Mouse (Mus musculus): Measurements from ENCODE around the gene Ephb2. TPM values are rescaled to one million over a fixed set of nuclear protein-coding genes. Genes with fewer than 3 reads are reported as not detected.
A peak's percentile ranks its signal among the peaks of the same experiment; 100 is the strongest.

Gene Ephb2
- polyA plus RNA-seq, 1 experiment, result 15.1 TPM

DNA sequence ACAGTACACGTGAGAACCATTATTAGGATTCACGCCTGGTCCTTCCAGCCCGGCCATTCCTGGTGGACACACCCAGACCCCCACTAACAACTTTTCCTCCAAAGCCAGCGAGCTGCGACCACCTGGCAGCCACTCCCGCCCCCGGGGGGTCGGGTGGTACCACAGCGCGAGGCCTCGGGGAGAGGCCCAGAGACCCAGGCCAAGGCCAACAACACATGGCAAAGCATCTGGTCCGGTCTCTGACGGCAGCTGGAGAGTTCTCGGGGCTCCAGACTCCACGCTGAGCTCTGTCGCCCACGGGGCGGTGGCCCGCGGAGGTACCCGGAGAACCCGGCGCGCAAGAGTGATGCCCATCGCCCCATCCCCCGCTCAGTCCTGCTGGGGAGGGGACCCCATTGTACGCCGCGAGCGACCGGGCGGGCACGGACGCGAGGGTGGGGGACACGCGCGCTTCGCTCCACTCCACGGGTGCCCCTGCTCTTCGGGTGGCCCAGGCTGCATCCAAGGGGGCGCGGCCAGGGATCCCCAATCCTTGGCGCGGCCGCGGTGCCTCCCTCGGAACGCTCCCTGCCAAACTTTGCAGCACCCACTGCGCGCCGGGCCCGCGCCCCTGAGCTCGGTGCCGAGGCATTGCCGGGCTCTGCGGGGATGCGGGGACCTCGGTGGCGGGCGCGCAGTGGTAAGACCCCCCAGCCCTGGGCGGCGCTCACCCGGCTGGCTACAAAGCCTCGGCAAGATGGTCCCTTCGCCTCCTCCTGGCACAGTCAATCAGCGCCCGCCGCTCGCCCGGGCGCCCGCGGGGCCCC is 770 bp downstream of the Ephb2 start:
- H3K4me1 ChIP-seq (ENCODE audit: control insufficient read depth, insufficient read depth, low read length), result peaks cover 7% of the 10 kb centered on the region
- H3K27me3 ChIP-seq (ENCODE audit: control insufficient read depth, insufficient read depth, low read length, poor library complexity, severe bottlenecking), result no peaks in the 10 kb centered on the region
- TF ChIP-seq CTCF (IDR thresholded peaks at IDR 0.05; ENCODE audit: low read depth, low read length), result no peak
- no peak for TF ChIP-seq POLR2A (IDR thresholded peaks at IDR 0.05; ENCODE audit: insufficient read depth, low read length)
- no peak for TF ChIP-seq EP300 (IDR thresholded peaks at IDR 0.05; ENCODE audit: insufficient read depth, low read depth, low read length)

DNA sequence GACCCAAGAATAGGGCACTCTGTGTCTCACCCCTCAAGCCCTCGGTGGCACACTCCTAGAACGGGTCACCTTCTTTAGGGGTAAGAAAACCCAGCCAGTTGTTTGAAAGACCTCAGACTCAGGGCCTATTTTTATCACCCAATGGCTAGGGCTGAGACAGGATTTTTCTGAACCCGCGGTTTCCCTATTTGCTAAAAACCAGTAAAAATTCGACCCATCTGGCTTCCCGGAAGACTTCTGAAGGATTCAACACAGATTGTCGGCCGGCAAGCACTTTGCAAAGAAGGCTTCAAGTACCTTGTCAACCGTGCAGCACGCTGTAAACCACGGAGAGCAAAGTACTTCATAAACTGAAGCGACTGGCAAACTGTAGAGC is 1.4 kb downstream of the Ephb2 start:
- no peak overlapping the region for H3K27ac ChIP-seq (ENCODE audit: insufficient read depth, low read length)

More for the DNA sequence above, 770 bp downstream of the Ephb2 start:
- H3K27ac ChIP-seq (ENCODE audit: insufficient read depth, low read length), result no peak overlapping the region
- no peaks in the 10 kb centered on the region for H3K36me3 ChIP-seq (ENCODE audit: control insufficient read depth, insufficient read depth, low read length, poor library complexity, severe bottlenecking)
- peak overlapping the region; percentile 63 for H3K4me3 ChIP-seq (ENCODE audit: low read depth, low read length)
- no peaks in the 10 kb centered on the region for H3K9me3 ChIP-seq (replicated peaks; ENCODE audit: control insufficient read depth, insufficient read depth, low read length, poor library complexity, severe bottlenecking)
- H3K9ac ChIP-seq (ENCODE audit: low read depth, poor library complexity, severe bottlenecking), result peak overlapping the region; percentile 82

DNA sequence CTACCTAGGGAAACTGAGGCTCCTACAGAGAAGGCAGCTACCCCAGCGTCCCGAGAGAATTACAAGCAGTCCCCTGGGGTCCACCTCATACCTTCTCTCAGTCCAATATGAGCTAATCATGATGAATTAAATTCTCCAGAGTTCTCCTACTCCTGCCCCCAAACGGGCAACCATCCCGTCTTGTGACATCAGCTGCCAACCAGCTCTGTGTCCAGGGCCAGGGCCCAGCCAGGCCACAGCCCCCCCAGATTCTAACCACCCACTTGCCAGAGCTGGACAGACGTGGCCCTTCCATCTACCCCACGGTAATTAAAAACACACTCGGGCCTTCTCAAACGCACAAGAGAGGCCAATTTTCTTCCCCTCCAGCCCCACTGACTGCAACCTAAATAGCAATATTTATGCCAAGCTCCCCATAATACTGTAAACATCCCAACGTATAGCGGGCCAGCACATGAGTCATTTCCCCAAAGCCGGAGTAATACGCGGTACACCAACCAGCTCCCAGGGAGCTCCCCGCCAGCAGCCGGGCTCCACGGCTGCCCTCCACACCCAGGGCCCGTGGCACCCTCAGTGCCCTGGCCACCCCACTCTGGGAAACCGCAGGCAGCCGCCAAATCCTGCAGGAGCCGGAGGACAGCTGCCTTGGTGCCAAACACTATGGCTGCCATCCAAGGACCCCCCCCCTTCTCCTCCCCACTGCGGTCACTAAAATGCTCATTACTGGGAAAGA is 2.0 kb downstream of the Ephb2 start:
- no peak overlapping the region for H3K4me3 ChIP-seq (ENCODE audit: low read depth, low read length)
- no peak for TF ChIP-seq EP300 (IDR thresholded peaks at IDR 0.05; ENCODE audit: insufficient read depth, low read depth, low read length)
- TF ChIP-seq CTCF (IDR thresholded peaks at IDR 0.05; ENCODE audit: low read depth, low read length), result no peak
- no peak for TF ChIP-seq POLR2A (IDR thresholded peaks at IDR 0.05; ENCODE audit: insufficient read depth, low read length)
- no peak overlapping the region for H3K27ac ChIP-seq (ENCODE audit: insufficient read depth, low read length)
- H3K4me1 ChIP-seq (ENCODE audit: control insufficient read depth, insufficient read depth, low read length), result peaks cover 11% of the 10 kb centered on the region
- no peaks in the 10 kb centered on the region for H3K36me3 ChIP-seq (ENCODE audit: control insufficient read depth, insufficient read depth, low read length, poor library complexity, severe bottlenecking)
- H3K9me3 ChIP-seq (replicated peaks; ENCODE audit: control insufficient read depth, insufficient read depth, low read length, poor library complexity, severe bottlenecking), result no peaks in the 10 kb centered on the region
- 0 out of 2 replicates have a peak overlapping the region, but pooled peaks have one; percentile 12 for H3K9ac ChIP-seq (ENCODE audit: low read depth, poor library complexity, severe bottlenecking)
- H3K27me3 ChIP-seq (ENCODE audit: control insufficient read depth, insufficient read depth, low read length, poor library complexity, severe bottlenecking), result no peaks in the 10 kb centered on the region

More for the DNA sequence above, 1.4 kb downstream of the Ephb2 start:
- Histone ChIP-seq H3K4me1 (ENCODE audit: control insufficient read depth, insufficient read depth, low read length) (peaks cover 11% of the 10 kb centered on the region), H3K4me3 (ENCODE audit: low read depth, low read length) (peak overlapping the region; percentile 63), H3K36me3 (ENCODE audit: control insufficient read depth, insufficient read depth, low read length, poor library complexity, severe bottlenecking) (no peaks in the 10 kb centered on the region), H3K9ac (ENCODE audit: low read depth, poor library complexity, severe bottlenecking) (peak overlapping the region; percentile 82), H3K9me3 (replicated peaks; ENCODE audit: control insufficient read depth, insufficient read depth, low read length, poor library complexity, severe bottlenecking) (no peaks in the 10 kb centered on the region), H3K27me3 (ENCODE audit: control insufficient read depth, insufficient read depth, low read length, poor library complexity, severe bottlenecking) (no peaks in the 10 kb centered on the region)
- TF ChIP-seq POLR2A (IDR thresholded peaks at IDR 0.05; ENCODE audit: insufficient read depth, low read length) (no peak), EP300 (IDR thresholded peaks at IDR 0.05; ENCODE audit: insufficient read depth, low read depth, low read length) (no peak), CTCF (IDR thresholded peaks at IDR 0.05; ENCODE audit: low read depth, low read length) (no peak)

- Histone ChIP-seq H3K27ac (ENCODE audit: insufficient read depth, low read length) (no peak overlapping the region), H3K9ac (ENCODE audit: low read depth, poor library complexity, severe bottlenecking) (no peak overlapping the region), H3K4me3 (ENCODE audit: low read depth, low read length) (no peak overlapping the region), H3K4me1 (ENCODE audit: control insufficient read depth, insufficient read depth, low read length) (peaks cover 14% of the 10 kb centered on the region), H3K27me3 (ENCODE audit: control insufficient read depth, insufficient read depth, low read length, poor library complexity, severe bottlenecking) (no peaks in the 10 kb centered on the region), H3K36me3 (ENCODE audit: control insufficient read depth, insufficient read depth, low read length, poor library complexity, severe bottlenecking) (no peaks in the 10 kb centered on the region), H3K9me3 (replicated peaks; ENCODE audit: control insufficient read depth, insufficient read depth, low read length, poor library complexity, severe bottlenecking) (no peaks in the 10 kb centered on the region)
- TF ChIP-seq POLR2A (IDR thresholded peaks at IDR 0.05; ENCODE audit: insufficient read depth, low read length) (no peak), CTCF (IDR thresholded peaks at IDR 0.05; ENCODE audit: low read depth, low read length) (no peak), EP300 (IDR thresholded peaks at IDR 0.05; ENCODE audit: insufficient read depth, low read depth, low read length) (no peak)
Observed at GRCm38 (mm10) chr4:136832559-136833232, 3.1 kb downstream of the Ephb2 start.

DNA sequence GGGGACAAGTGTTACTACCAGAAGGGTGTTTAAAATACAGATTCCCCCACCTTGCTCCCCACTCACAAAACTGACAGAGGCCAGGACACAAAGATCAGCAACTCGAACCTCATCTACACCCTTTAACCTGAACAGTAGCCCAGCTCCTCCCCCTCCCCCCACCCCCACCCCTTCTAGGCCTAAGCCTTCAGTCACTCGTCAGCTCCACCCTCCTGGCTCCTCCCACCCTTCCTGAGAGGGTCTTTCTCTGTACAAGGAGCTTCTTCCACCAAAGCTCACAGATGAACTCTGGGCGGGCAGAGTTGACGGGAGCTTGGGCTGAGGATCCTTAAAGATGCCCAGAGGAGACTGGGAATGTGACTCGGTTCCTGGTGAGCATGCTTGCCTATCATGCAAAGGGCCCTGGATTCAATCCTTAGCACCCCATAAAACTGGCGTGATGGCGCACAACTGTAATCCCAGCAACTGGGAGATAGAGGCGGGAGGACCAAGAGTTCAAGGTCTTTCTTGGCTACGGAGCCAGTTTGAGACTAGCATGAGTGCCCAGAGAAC is 5.4 kb downstream of the Ephb2 start:
- Histone ChIP-seq H3K4me3 (ENCODE audit: low read depth, low read length) (peak overlapping the region; percentile 11; the same call in 1 of the 2 replicates), H3K9ac (ENCODE audit: low read depth, poor library complexity, severe bottlenecking) (no peak overlapping the region), H3K9me3 (replicated peaks; ENCODE audit: control insufficient read depth, insufficient read depth, low read length, poor library complexity, severe bottlenecking) (no peaks in the 10 kb centered on the region), H3K4me1 (ENCODE audit: control insufficient read depth, insufficient read depth, low read length) (peaks cover 14% of the 10 kb centered on the region), H3K27ac (ENCODE audit: insufficient read depth, low read length) (0 out of 2 replicates have a peak overlapping the region, but pooled peaks have one; percentile 20), H3K36me3 (ENCODE audit: control insufficient read depth, insufficient read depth, low read length, poor library complexity, severe bottlenecking) (no peaks in the 10 kb centered on the region), H3K27me3 (ENCODE audit: control insufficient read depth, insufficient read depth, low read length, poor library complexity, severe bottlenecking) (no peaks in the 10 kb centered on the region)
- TF ChIP-seq POLR2A (IDR thresholded peaks at IDR 0.05; ENCODE audit: insufficient read depth, low read length) (no peak), EP300 (IDR thresholded peaks at IDR 0.05; ENCODE audit: insufficient read depth, low read depth, low read length) (no peak), CTCF (IDR thresholded peaks at IDR 0.05; ENCODE audit: low read depth, low read length) (no peak)
